Mouse (Mus musculus): Measurements from ENCODE around the gene Mrps18c. TPM values are rescaled to one million over a fixed set of nuclear protein-coding genes. Genes with fewer than 3 reads are reported as not detected.
A peak's percentile ranks its signal among the peaks of the same experiment; 100 is the strongest.

The Mrps18c gene
- polyA plus RNA-seq, 1 experiment = 3.4 TPM

DNA sequence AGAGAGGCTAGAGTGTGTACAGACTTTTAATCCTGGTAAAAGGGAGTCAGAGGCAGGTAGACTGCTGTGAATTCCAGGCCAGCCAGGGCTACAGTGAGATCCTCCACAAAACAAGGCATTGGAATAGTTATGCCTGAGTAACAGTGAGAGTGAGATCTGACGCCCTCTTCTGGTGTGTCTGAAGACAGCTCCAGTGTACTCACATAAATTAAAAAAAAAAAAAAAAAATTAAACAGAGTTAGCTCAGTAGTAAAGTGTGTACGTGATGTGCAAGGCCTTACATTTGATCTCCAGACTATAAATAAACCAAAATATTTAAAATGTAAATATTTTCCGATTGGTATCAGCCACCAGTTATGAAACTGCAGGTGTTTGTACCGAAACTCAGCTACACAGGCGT is 4.3 kb upstream of the Mrps18c start:
- Histone ChIP-seq H3K27ac (ENCODE audit: insufficient read depth, low read depth, low read length) (no peak overlapping the region), H3K4me1 (ENCODE audit: control insufficient read depth, insufficient read depth, insufficient read length, low read length) (no peaks in the 10 kb centered on the region), H3K4me3 (ENCODE audit: low read depth, low read length) (no peak overlapping the region), H3K36me3 (ENCODE audit: control insufficient read depth, insufficient read depth, low read length) (peaks cover 26% of the 10 kb centered on the region), H3K27me3 (ENCODE audit: control insufficient read depth, insufficient read depth, low read length) (no peaks in the 10 kb centered on the region)
- TF ChIP-seq POLR2A (IDR thresholded peaks at IDR 0.05; ENCODE audit: low read depth, low read length) (no peak), CTCF (IDR thresholded peaks at IDR 0.05; ENCODE audit: extremely low read depth, insufficient read length, insufficient replicate concordance, low read depth, low read length) (no peak)
- WGBS = 72% methylated on average over 5 of the region's 5 CpGs

DNA sequence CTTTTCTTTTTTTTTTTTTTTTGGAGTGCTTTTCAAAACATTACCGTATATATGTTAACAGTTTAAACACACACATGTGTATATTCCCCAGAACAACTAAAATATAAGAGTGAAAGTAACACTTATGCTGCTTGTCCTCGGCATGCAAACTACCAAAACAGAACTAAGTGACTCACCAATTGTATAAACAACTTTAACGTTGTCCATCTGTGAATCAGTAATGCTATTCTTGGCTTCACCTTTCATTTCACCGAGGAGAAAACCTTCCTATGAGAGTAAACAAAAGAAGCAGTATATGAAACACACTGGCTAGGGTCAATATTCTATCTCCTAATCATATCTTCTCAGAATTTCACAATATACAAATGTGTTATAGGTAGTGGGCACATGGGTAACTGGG is 19.9 kb downstream of the Mrps18c start:
- TF ChIP-seq CTCF (IDR thresholded peaks at IDR 0.05; ENCODE audit: extremely low read depth, insufficient read length, insufficient replicate concordance, low read depth, low read length) (no peak), POLR2A (IDR thresholded peaks at IDR 0.05; ENCODE audit: low read depth, low read length) (no peak)
- WGBS = 55% methylated on average over 4 of the region's 4 CpGs
- no peak overlapping the region for H3K27ac ChIP-seq (ENCODE audit: insufficient read depth, low read depth, low read length)
- no peak overlapping the region for H3K4me3 ChIP-seq (ENCODE audit: low read depth, low read length)
- H3K36me3 ChIP-seq (ENCODE audit: control insufficient read depth, insufficient read depth, low read length) = peaks cover 8% of the 10 kb centered on the region; the same call in 1 of the 2 replicates
- peaks cover 2% of the 10 kb centered on the region for H3K4me1 ChIP-seq (ENCODE audit: control insufficient read depth, insufficient read depth, insufficient read length, low read length)
- H3K27me3 ChIP-seq (ENCODE audit: control insufficient read depth, insufficient read depth, low read length) = no peaks in the 10 kb centered on the region

DNA sequence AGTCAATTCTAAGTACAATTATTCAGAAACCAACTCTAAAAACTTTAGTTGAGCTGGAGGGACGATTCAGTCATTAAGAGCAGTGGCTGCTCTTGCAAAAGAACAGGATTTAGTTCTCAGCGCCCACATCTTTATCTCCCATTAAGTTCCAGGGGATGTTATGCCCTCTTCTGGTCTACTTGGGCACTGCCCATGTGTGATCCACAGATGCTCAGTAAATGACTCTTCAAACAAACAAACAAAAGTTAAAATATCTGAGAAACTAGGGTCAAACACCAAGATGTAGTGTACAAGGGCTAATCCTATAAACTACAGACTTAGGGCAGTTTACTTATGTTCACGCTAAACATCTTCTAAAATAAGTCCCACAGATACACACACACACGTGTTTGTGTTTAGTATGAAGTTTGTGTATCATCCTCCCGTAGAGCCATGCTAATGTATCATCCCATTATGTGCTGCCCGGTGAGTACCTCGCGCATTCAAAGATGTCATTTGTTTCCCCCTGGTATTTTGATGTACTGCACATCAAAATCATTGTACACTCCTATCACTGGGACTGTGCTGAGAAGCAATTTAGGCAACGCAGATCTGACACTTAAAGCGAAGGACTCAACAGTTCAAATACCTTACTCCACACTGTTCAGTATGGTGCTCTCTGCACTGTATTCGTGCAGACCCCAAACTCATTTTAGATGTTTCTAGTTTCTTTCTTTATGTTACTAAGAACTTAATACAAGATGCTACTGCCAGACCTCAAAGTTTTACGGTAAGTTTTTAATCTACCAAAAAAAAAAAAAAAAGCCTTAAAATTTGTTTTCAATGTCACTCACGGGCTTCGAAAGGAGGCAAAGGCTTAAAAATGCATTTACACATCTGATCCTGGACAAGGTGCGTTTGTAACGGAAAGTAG is 21.4 kb downstream of the Mrps18c start:
- 31% methylated on average over 16 of the region's 16 CpGs for WGBS
- no peak overlapping the region for H3K27ac ChIP-seq (ENCODE audit: insufficient read depth, low read depth, low read length)

DNA sequence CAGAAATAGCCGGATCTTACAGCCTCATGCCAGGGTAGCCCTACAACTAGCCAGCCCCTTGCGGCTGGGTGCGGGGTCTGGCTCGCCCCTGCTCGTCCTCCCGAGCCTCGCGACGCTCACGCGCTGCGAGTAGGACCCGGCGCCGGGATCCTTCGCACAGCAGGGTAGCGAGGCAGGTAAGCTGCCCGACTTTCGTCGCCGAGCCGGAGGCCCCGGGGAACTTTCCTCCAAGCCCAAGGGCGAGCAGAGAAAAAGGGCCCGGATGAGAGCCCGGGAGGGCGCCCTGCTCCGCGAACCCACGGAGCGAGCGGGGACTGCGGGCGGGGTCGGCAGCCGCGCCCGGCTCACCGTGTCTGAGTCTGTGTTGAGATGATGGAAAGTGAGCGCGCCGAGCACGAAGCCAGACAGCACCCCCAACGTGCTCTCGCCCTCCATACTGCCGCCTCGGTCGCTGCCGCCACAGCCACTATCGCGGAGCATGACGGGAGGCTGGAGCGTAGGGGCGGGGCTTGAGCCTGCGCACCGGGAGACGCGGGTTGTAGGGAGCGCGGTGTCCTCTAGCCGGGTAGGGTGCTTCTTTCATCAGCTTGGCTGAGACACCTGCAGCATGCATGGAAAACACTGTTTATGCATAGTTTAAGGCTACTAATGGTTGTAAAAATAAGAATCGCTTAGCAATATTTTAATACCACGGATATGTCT is 22.2 kb downstream of the Mrps18c start, which contains the start of gene Abraxas1:
Gene Abraxas1, minus strand, starts transcription at position 483 of the 702 bp plus-strand sequence.
- Histone ChIP-seq H3K36me3 (ENCODE audit: control insufficient read depth, insufficient read depth, low read length) (peaks cover 6% of the 10 kb centered on the region; the same call in 1 of the 2 replicates), H3K4me3 (ENCODE audit: low read depth, low read length) (peak within 1 kb of the TSS; percentile 89), H3K27me3 (ENCODE audit: control insufficient read depth, insufficient read depth, low read length) (no peaks in the 10 kb centered on the region), H3K27ac (ENCODE audit: insufficient read depth, low read depth, low read length) (no peak within 1 kb of the TSS), H3K4me1 (ENCODE audit: control insufficient read depth, insufficient read depth, insufficient read length, low read length) (peaks cover 2% of the 10 kb centered on the region)
- no peak for TF ChIP-seq CTCF (IDR thresholded peaks at IDR 0.05; ENCODE audit: extremely low read depth, insufficient read length, insufficient replicate concordance, low read depth, low read length)
- peak; percentile 70; the same call in 1 of the 2 replicates for TF ChIP-seq POLR2A (IDR thresholded peaks at IDR 0.05; ENCODE audit: low read depth, low read length)
- under 1% methylated on average over 63 of the region's 63 CpGs for WGBS

More for the DNA sequence above, 21.4 kb downstream of the Mrps18c start:
- Histone ChIP-seq H3K4me1 (ENCODE audit: control insufficient read depth, insufficient read depth, insufficient read length, low read length) (peaks cover 2% of the 10 kb centered on the region), H3K36me3 (ENCODE audit: control insufficient read depth, insufficient read depth, low read length) (peaks cover 6% of the 10 kb centered on the region; the same call in 1 of the 2 replicates), H3K4me3 (ENCODE audit: low read depth, low read length) (peak overlapping the region; percentile 89), H3K27me3 (ENCODE audit: control insufficient read depth, insufficient read depth, low read length) (no peaks in the 10 kb centered on the region)
- TF ChIP-seq POLR2A (IDR thresholded peaks at IDR 0.05; ENCODE audit: low read depth, low read length) = no peak
- TF ChIP-seq CTCF (IDR thresholded peaks at IDR 0.05; ENCODE audit: extremely low read depth, insufficient read length, insufficient replicate concordance, low read depth, low read length) = no peak

DNA sequence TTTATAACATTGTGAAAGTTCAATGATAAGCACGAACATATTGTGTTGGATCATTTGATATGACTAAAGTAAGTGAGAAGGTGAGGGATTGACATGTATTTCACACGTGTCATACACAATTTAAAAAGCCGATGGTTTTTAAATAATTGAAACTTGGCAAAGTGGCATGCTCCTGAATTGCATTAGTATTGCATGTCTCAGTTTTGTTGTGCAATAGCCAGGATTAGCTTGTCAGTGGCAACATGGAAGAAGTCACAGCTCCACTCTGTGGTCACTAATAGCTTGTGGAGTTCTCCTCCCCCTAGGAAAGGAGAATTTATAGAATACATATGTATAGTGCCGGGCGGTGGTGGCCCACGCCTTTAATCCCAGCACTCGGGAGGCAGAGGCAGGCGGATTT is 22.9 kb downstream of the Mrps18c start:
- peaks cover 1% of the 10 kb centered on the region; the same call in 1 of the 2 replicates for H3K36me3 ChIP-seq (ENCODE audit: control insufficient read depth, insufficient read depth, low read length)
- H3K4me1 ChIP-seq (ENCODE audit: control insufficient read depth, insufficient read depth, insufficient read length, low read length) = peaks cover 2% of the 10 kb centered on the region
- H3K4me3 ChIP-seq (ENCODE audit: low read depth, low read length) = no peak overlapping the region
- no peaks in the 10 kb centered on the region for H3K27me3 ChIP-seq (ENCODE audit: control insufficient read depth, insufficient read depth, low read length)
- TF ChIP-seq CTCF (IDR thresholded peaks at IDR 0.05; ENCODE audit: extremely low read depth, insufficient read length, insufficient replicate concordance, low read depth, low read length) (no peak), POLR2A (IDR thresholded peaks at IDR 0.05; ENCODE audit: low read depth, low read length) (no peak)
- WGBS = 55% methylated on average over 8 of the region's 8 CpGs
- no peak overlapping the region for H3K27ac ChIP-seq (ENCODE audit: insufficient read depth, low read depth, low read length)

DNA sequence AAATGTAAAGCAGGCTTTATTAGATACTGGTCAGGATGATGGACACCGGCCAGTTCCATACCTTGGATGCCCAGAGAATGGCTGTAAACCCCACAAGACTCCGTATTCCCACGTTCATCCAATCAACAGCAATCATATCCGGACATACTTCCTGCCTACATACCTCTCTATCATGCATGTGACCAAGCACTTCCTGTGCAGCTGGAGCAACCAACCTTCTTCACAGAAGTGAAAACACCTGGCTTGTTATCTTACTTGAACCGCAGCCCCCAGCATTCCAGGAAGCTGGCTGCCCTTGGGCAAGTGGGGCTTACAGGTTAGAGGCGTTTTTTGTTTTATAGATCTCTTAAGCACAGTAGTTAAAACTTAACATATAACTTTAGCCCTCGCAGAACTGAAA is 24.4 kb downstream of the Mrps18c start:
- peaks cover 1% of the 10 kb centered on the region; the same call in 1 of the 2 replicates for H3K36me3 ChIP-seq (ENCODE audit: control insufficient read depth, insufficient read depth, low read length)
- peaks cover 2% of the 10 kb centered on the region for H3K4me1 ChIP-seq (ENCODE audit: control insufficient read depth, insufficient read depth, insufficient read length, low read length)
- H3K27ac ChIP-seq (ENCODE audit: insufficient read depth, low read depth, low read length) = no peak overlapping the region
- H3K27me3 ChIP-seq (ENCODE audit: control insufficient read depth, insufficient read depth, low read length) = no peaks in the 10 kb centered on the region
- WGBS = 70% methylated on average over 7 of the region's 7 CpGs
- H3K4me3 ChIP-seq (ENCODE audit: low read depth, low read length) = no peak overlapping the region
- TF ChIP-seq CTCF (IDR thresholded peaks at IDR 0.05; ENCODE audit: extremely low read depth, insufficient read length, insufficient replicate concordance, low read depth, low read length) (no peak), POLR2A (IDR thresholded peaks at IDR 0.05; ENCODE audit: low read depth, low read length) (no peak)

DNA sequence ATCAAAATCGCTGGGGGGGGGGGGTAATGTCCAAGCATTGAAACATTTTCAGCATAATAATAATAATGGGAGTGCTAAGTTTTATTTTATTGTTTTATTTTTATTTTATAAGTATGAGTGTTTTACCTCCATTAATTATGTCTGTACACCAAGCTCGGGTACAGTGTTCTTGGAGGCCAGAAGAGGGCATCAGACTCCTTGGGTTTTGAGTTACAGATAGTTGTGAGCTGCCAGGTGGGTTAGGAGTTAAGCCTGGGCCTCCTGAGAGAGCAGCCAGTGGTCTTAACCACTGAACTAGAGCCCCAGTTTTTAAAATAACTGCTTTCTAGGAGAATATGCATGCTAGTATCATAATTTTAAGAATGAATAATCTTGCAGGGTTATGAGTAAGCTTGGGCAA is 27.5 kb downstream of the Mrps18c start:
- Histone ChIP-seq H3K27ac (ENCODE audit: insufficient read depth, low read depth, low read length) (no peak overlapping the region), H3K27me3 (ENCODE audit: control insufficient read depth, insufficient read depth, low read length) (no peaks in the 10 kb centered on the region), H3K4me3 (ENCODE audit: low read depth, low read length) (no peak overlapping the region), H3K36me3 (ENCODE audit: control insufficient read depth, insufficient read depth, low read length) (no peaks in the 10 kb centered on the region), H3K4me1 (ENCODE audit: control insufficient read depth, insufficient read depth, insufficient read length, low read length) (no peaks in the 10 kb centered on the region)
- TF ChIP-seq POLR2A (IDR thresholded peaks at IDR 0.05; ENCODE audit: low read depth, low read length) (no peak), CTCF (IDR thresholded peaks at IDR 0.05; ENCODE audit: extremely low read depth, insufficient read length, insufficient replicate concordance, low read depth, low read length) (peak; percentile 48; the same call in 1 of the 2 replicates)
- WGBS = 15% methylated on average over 2 of the region's 2 CpGs
